Mouse (Mus musculus) intestine, embryonic 16.5 days (tissue): ENCODE results near the gene Naa50. TPM values are rescaled to one million over a fixed set of nuclear protein-coding genes. Genes with fewer than 3 reads are reported as not detected.

Source experiments
- ATAC-seq: fragments of 200-750 bp; cut with Nextera tagmentation; 2 replicates; pipeline ENCODE4 v1.8.0; 2017; ENCODE audit warnings: moderate TSS enrichment, moderate library complexity
- H3K27ac ChIP-seq: fragments of 300-500 bp; sonication (generic); 2 replicates; pipeline ENCODE4 v1.5.1; 2014; ENCODE audit warnings: mild to moderate bottlenecking, low read length
- H3K27me3 ChIP-seq: fragments of 300-500 bp; sonication (generic); replicated peaks from 2 replicates; pipeline ENCODE4 v1.6.1; 2014; ENCODE audit warnings: low read length, control low read depth, mixed read lengths; ENCODE audit not compliant: control insufficient read depth, insufficient read depth
- H3K36me3 ChIP-seq: fragments of 300-500 bp; sonication (generic); 2 replicates; pipeline ENCODE4 v1.6.1; 2014; ENCODE audit warnings: low read length, control low read depth; ENCODE audit not compliant: control insufficient read depth, insufficient read depth
- H3K4me1 ChIP-seq: fragments of 300-500 bp; sonication (generic); 2 replicates; pipeline ENCODE4 v1.6.1; 2014; ENCODE audit warnings: low read length, control low read depth, mixed read lengths; ENCODE audit not compliant: control insufficient read depth, insufficient read depth
- H3K4me2 ChIP-seq: fragments of 300-500 bp; sonication (generic); 2 replicates; pipeline ENCODE4 v1.6.1; 2014; ENCODE audit warnings: low read depth, low read length, control low read depth
- H3K4me3 ChIP-seq: fragments of 300-500 bp; sonication (generic); 2 replicates; pipeline ENCODE4 v1.5.1; 2014; ENCODE audit warnings: mild to moderate bottlenecking, low read length
- H3K9ac ChIP-seq: fragments of 300-500 bp; sonication (generic); 2 replicates; pipeline ENCODE4 v1.6.1; 2014; ENCODE audit warnings: low read depth, low read length
- H3K9me3 ChIP-seq: fragments of 300-500 bp; sonication (generic); 2 replicates; pipeline ENCODE4 v1.6.1; 2016; ENCODE audit warnings: low read length, control low read depth; ENCODE audit not compliant: control insufficient read depth
- WGBS: fragments of 180-500 bp; shearing (Covaris S2); extraction: QIAGEN DNeasy Blood & Tissue Kit; methylation state at CpG from one replicate; pipeline ENCODE4 v1.1.7; 2014; 5-methylcytosine and 5-hydroxymethylcytosine counted together
- polyA plus RNA-seq: library from polyadenylated mRNA; unstranded; fragments of >200 nt; fragmentation: Nextera tagmentation; extraction: Ambion mirVana; gene quantifications from 2 replicates; pipeline ENCODE4 v1.2.1, GENCODE M21; 2015

Naa50 gene
- polyA plus RNA-seq, 1 experiment from 2014 or later, result 82.6 TPM

GRCm38 (mm10) chr16:44122122-44122521, 17.5 kb upstream of the Naa50 start:
- no peak overlapping the region for H3K4me3 ChIP-seq
- no peaks in the 10 kb centered on the region for H3K9me3 ChIP-seq
- H3K4me2 ChIP-seq, result no peak overlapping the region
- no peaks in the 10 kb centered on the region for H3K27me3 ChIP-seq
- WGBS, result 85% methylated on average over 6 of the region's 6 CpGs
- no peak overlapping the region for H3K27ac ChIP-seq
- no peak overlapping the region for H3K9ac ChIP-seq
- H3K4me1 ChIP-seq, result peaks cover 11% of the 10 kb centered on the region; the same call in 1 of the 2 replicates
- no peaks in the 10 kb centered on the region for H3K36me3 ChIP-seq
- no peak for ATAC-seq

DNA sequence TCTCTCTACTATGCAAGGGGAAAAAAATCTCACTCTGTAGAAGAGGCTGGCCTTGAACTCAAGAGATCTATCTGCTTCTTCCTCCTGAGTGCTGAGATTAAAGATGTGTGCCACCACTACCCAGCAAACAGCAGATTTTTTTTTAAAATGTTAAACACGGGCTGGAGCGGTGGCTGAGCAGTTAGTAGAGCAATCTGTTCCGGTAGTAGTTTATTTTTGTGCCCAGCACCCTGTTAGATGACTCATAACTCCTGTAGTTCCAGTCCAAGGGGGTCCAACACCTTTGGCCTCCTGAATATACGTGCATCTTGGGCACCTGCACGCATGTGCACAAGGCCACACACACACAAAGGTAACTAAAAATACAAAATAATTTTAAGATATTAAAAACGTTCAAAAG, 17.1 kb upstream of the Naa50 start:
- Histone ChIP-seq H3K9ac (no peak overlapping the region), H3K27me3 (no peaks in the 10 kb centered on the region), H3K4me3 (no peak overlapping the region), H3K4me2 (no peak overlapping the region), H3K4me1 (peaks cover 11% of the 10 kb centered on the region; the same call in 1 of the 2 replicates), H3K27ac (no peak overlapping the region), H3K36me3 (no peaks in the 10 kb centered on the region), H3K9me3 (no peaks in the 10 kb centered on the region)
- WGBS, result 81% methylated on average over 6 of the region's 6 CpGs
- ATAC-seq, result no peak

GRCm38 (mm10) chr16:44122982-44123725, 16.5 kb upstream of the Naa50 start:
- no peaks in the 10 kb centered on the region for H3K9me3 ChIP-seq
- 72% methylated on average over 7 of the region's 7 CpGs for WGBS

DNA sequence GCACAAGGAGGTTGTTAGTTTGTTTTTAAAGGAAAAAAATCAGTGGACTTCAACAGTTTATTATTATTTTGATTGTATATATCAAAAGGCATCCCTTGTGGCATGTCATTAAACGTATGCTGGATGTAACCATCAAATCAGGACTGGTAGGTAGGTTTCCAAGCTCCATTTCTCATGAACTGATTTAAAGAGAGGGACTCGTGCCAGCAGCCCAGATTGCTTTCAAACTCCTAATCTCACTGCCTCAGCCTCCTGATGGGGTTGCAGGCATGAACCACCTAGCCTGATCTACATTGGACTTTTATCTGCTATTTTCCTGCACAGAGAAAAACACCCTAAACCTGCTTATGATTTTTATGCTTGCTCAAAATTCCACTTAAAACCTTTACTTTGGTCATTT, 15.8 kb upstream of the Naa50 start:
- H3K9me3 ChIP-seq, result no peaks in the 10 kb centered on the region
- no peak overlapping the region for H3K4me3 ChIP-seq
- H3K4me1 ChIP-seq, result peaks cover 11% of the 10 kb centered on the region; the same call in 1 of the 2 replicates
- no peak overlapping the region for H3K27ac ChIP-seq
- no peak overlapping the region for H3K9ac ChIP-seq
- WGBS, result 87% methylated on average over 2 of the region's 2 CpGs
- H3K36me3 ChIP-seq, result no peaks in the 10 kb centered on the region
- no peak for ATAC-seq
- H3K27me3 ChIP-seq, result no peaks in the 10 kb centered on the region
- H3K4me2 ChIP-seq, result no peak overlapping the region

More at GRCm38 (mm10) chr16:44122982-44123725, 16.5 kb upstream of the Naa50 start:
- Histone ChIP-seq H3K4me2 (no peak overlapping the region), H3K27ac (no peak overlapping the region), H3K4me1 (peaks cover 11% of the 10 kb centered on the region; the same call in 1 of the 2 replicates), H3K27me3 (no peaks in the 10 kb centered on the region), H3K9ac (no peak overlapping the region), H3K36me3 (no peaks in the 10 kb centered on the region), H3K4me3 (no peak overlapping the region)
- ATAC-seq, result no peak; the same call in 1 of the 2 replicates

- peaks cover 11% of the 10 kb centered on the region; the same call in 1 of the 2 replicates for H3K4me1 ChIP-seq
- no peaks in the 10 kb centered on the region for H3K27me3 ChIP-seq
- H3K9me3 ChIP-seq, result no peaks in the 10 kb centered on the region
- H3K27ac ChIP-seq, result no peak overlapping the region
- H3K4me3 ChIP-seq, result no peak overlapping the region
- no peak overlapping the region for H3K4me2 ChIP-seq
- H3K9ac ChIP-seq, result no peak overlapping the region
- no peaks in the 10 kb centered on the region for H3K36me3 ChIP-seq
- 75% methylated on average over 1 of the region's 1 CpGs for WGBS
- ATAC-seq, result no peak
Measured at GRCm38 (mm10) chr16:44124713-44125112, 14.9 kb upstream of the Naa50 start.

- Histone ChIP-seq H3K27me3 (no peaks in the 10 kb centered on the region), H3K4me2 (no peak overlapping the region), H3K27ac (no peak overlapping the region), H3K4me1 (peaks cover 11% of the 10 kb centered on the region; the same call in 1 of the 2 replicates), H3K9me3 (no peaks in the 10 kb centered on the region), H3K9ac (no peak overlapping the region), H3K4me3 (no peak overlapping the region), H3K36me3 (no peaks in the 10 kb centered on the region)
- ATAC-seq, result peak; percentile 55; the same call in 1 of the 2 replicates
- WGBS, result 77% methylated on average over 2 of the region's 2 CpGs
Measured at GRCm38 (mm10) chr16:44125436-44125835, 14.2 kb upstream of the Naa50 start.

- no peak for ATAC-seq
Measured at GRCm38 (mm10) chr16:44126437-44126836, 13.2 kb upstream of the Naa50 start.

GRCm38 (mm10) chr16:44132300-44132699, 7.3 kb upstream of the Naa50 start:
- WGBS, result 74% methylated on average over 4 of the region's 4 CpGs
- Histone ChIP-seq H3K4me1 (0 out of 2 replicates have a peak, but pooled peaks cover 3% of the 10 kb centered on the region), H3K27ac (no peak overlapping the region), H3K9ac (no peak overlapping the region), H3K4me2 (no peak overlapping the region), H3K4me3 (no peak overlapping the region), H3K36me3 (no peaks in the 10 kb centered on the region), H3K9me3 (no peaks in the 10 kb centered on the region), H3K27me3 (no peaks in the 10 kb centered on the region)
- ATAC-seq, result no peak

More at GRCm38 (mm10) chr16:44126437-44126836, 13.2 kb upstream of the Naa50 start:
- Histone ChIP-seq H3K27me3 (no peaks in the 10 kb centered on the region), H3K4me1 (peaks cover 11% of the 10 kb centered on the region; the same call in 1 of the 2 replicates), H3K4me2 (no peak overlapping the region), H3K4me3 (no peak overlapping the region), H3K27ac (no peak overlapping the region), H3K9me3 (no peaks in the 10 kb centered on the region), H3K36me3 (no peaks in the 10 kb centered on the region), H3K9ac (no peak overlapping the region)
- WGBS, result 78% methylated on average over 4 of the region's 4 CpGs

- Histone ChIP-seq H3K36me3 (no peaks in the 10 kb centered on the region), H3K4me2 (no peak overlapping the region), H3K9ac (no peak overlapping the region), H3K4me1 (peaks cover 8% of the 10 kb centered on the region; the same call in 1 of the 2 replicates), H3K27ac (no peak overlapping the region), H3K9me3 (no peaks in the 10 kb centered on the region), H3K4me3 (no peak overlapping the region), H3K27me3 (no peaks in the 10 kb centered on the region)
- ATAC-seq, result no peak
- 69% methylated on average over 3 of the region's 3 CpGs for WGBS
Measured at GRCm38 (mm10) chr16:44133187-44133586, 6.4 kb upstream of the Naa50 start.
